Mouse (Mus musculus): ENCODE results near the gene Eepd1. TPM values are rescaled to one million over a fixed set of nuclear protein-coding genes. Genes with fewer than 3 reads are reported as not detected.

Eepd1 gene
- total RNA-seq, 2 experiments from 2014 or later, result 21.5 to 25.5 TPM

- DNase-seq, result no peak
These were observed 7.2 kb downstream of the Eepd1 start for GRCm38 (mm10) chr9:25488581-25488980.

- no peak for DNase-seq
These were observed 8.0 kb downstream of the Eepd1 start for GRCm38 (mm10) chr9:25489221-25489960.

GRCm38 (mm10) chr9:25490278-25491145, 9.2 kb downstream of the Eepd1 start:
- DNase-seq, result peak in 1 of 2 experiments; percentile 52

GRCm38 (mm10) chr9:25493918-25494317, 12.6 kb downstream of the Eepd1 start:
- DNase-seq, result no peak

- no peak for DNase-seq
These were observed 14.3 kb downstream of the Eepd1 start for GRCm38 (mm10) chr9:25495601-25496000.

- DNase-seq, result no peak
These were observed 14.8 kb downstream of the Eepd1 start for GRCm38 (mm10) chr9:25496196-25496595.

- no peak for DNase-seq
These were observed 15.4 kb downstream of the Eepd1 start for GRCm38 (mm10) chr9:25496703-25497102.

- peak in 1 of 2 experiments; percentile 37 for DNase-seq
These were observed 17.4 kb downstream of the Eepd1 start for GRCm38 (mm10) chr9:25498770-25499169.

- DNase-seq, result no peak
These were observed 18.0 kb downstream of the Eepd1 start for GRCm38 (mm10) chr9:25499306-25499705.

- peak in 1 of 2 experiments; percentile 50 for DNase-seq
These were observed 18.7 kb downstream of the Eepd1 start for GRCm38 (mm10) chr9:25500031-25500430.

- no peak for DNase-seq
These were observed 27.5 kb downstream of the Eepd1 start for GRCm38 (mm10) chr9:25508825-25509224.

GRCm38 (mm10) chr9:25510572-25510971, 29.2 kb downstream of the Eepd1 start:
- DNase-seq, result peak in 1 of 2 experiments; percentile 69

GRCm38 (mm10) chr9:25513050-25513449, 31.7 kb downstream of the Eepd1 start:
- DNase-seq, result peak in 1 of 2 experiments; percentile 58

- DNase-seq, result peak; percentile 44 to 51
These were observed 32.2 kb downstream of the Eepd1 start for GRCm38 (mm10) chr9:25513556-25513955.

GRCm38 (mm10) chr9:25516640-25517039, 35.3 kb downstream of the Eepd1 start:
- DNase-seq, result no peak

- DNase-seq, result no peak
These were observed 36.6 kb downstream of the Eepd1 start for GRCm38 (mm10) chr9:25517982-25518381.

GRCm38 (mm10) chr9:25519193-25519592, 37.8 kb downstream of the Eepd1 start:
- DNase-seq, result peak; percentile 68 to 70

GRCm38 (mm10) chr9:25520826-25521225, 39.5 kb downstream of the Eepd1 start:
- DNase-seq, result no peak

- DNase-seq, result no peak
These were observed 40.5 kb downstream of the Eepd1 start for GRCm38 (mm10) chr9:25521825-25522224.

- no peak for DNase-seq
These were observed 45.2 kb downstream of the Eepd1 start for GRCm38 (mm10) chr9:25526516-25526915.

GRCm38 (mm10) chr9:25526927-25527337, 45.6 kb downstream of the Eepd1 start:
- DNase-seq, result peak; percentile 67 to 83

GRCm38 (mm10) chr9:25527359-25528038, 46.2 kb downstream of the Eepd1 start:
- no peak for DNase-seq

GRCm38 (mm10) chr9:25531627-25532026, 50.3 kb downstream of the Eepd1 start:
- no peak for DNase-seq

Measured in heart, adult 18-20 months (tissue).